Mouse (Mus musculus) fibroblast of lung, adult 2 months (primary cell): ENCODE results near the gene Ranbp9.
"Not testable (repeated sequence)": the region's sequence is repeated elsewhere in the genome, so short reads cannot be mapped to it uniquely, and the experiment has no call there.

ENCODE experiments used
- DNase-seq: peaks from one replicate; pipeline ENCODE4 v3.0.0-alpha.2; 2011; ENCODE audit warnings: low read depth

Ranbp9 gene

DNA sequence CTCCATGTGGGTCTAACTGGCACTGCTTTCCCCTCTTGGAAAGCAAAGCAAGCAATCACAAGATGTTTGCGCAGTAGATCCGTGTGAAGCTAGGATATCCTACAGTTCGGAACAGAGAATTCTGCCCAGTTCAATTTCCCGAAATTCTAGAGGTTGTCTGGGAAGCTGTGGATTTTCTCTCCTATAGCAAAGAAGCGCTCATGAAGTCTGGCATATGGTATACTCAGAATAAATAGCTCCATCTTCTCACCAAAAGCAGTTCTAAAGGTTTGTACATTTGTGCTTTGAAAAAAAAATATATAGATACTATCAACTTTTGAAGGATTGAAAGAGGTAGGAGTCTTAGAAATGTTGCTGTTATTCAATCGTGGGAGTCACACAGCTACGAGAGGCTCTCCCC is 14.6 kb upstream of the Ranbp9 start:
- no peak for DNase-seq

- DNase-seq: no peak
Measured at GRCm38 (mm10) chr13:43493725-43494124, 12.6 kb upstream of the Ranbp9 start.

GRCm38 (mm10) chr13:43493058-43493481 is 12.0 kb upstream of the Ranbp9 start:
- DNase-seq: no peak

- DNase-seq: no peak
Measured at GRCm38 (mm10) chr13:43486501-43487213, 5.6 kb upstream of the Ranbp9 start.

DNA sequence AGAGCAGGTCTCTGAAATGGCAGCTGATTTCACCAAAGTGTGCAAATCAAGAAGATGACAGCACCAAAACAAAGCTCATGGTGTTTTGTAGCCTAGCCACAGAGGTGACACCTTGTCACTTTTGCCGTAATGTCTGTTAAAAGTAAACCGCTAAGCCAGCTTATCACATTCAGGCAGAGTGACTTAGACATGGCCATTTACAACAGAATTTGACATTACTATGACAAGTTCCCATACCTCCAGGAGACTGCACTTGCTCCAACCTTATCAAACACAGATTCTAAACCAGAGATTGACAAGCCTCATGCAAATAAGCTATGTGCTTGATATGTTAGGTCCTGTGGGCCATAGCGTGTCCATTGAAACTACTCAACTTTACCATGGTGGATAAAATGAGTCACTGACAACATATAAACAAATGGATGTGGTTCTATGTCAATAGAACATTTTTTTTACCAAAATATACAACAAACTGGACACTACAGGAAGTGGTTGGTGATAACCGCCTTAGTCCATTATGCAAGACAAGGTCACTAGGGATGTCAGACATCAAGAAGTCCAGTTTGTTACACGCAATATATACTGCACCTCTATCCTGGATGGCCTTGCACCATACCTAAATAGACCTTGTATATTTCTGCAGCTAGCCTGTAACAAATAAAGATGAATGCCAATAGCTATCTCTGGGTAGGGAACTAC is 4.3 kb upstream of the Ranbp9 start:
- no peak for DNase-seq

DNA sequence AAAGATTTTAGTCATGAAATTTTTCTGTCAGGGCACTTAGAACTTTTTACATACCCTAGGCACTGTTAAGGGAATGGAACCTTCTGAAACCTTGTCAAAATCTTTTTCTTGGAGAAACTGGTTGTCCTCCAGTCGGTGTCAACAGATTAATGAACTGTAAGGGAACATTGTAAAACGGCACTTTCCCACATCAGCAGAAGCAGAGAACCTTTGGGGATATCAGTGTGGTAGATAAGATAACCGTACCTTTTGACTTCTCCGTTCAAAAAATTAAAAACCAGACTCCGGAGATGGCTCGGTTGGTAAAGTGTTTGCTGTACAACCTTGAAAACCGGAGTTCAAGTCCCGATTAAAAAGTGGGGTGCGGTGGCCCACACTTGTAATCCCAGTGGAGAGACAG is 1.7 kb upstream of the Ranbp9 start:
- no peak for DNase-seq

DNA sequence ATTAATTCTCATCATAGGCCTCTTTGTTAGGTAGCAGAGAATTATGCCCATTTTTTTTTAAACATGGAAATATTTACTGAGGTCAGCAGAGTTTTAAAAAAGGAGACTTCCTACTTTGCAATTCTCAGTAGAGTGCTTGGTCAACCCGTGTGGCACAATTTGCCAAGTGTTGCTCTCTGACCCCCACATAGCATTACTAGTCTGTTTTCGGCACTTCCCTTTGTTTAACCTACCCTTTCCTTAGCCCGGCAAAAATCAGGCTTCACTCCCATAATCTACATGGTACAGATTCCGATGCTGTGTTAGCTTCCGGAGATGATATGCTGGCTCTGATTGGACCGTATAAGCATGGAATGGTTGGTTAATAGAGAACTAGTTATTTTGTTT is 770 bp upstream of the Ranbp9 start:
- no peak for DNase-seq

GRCm38 (mm10) chr13:43480595-43480956 is 506 bp downstream of the Ranbp9 start:
- DNase-seq: no peak

GRCm38 (mm10) chr13:43479767-43480571 is 1.1 kb downstream of the Ranbp9 start:
- no peak for DNase-seq

GRCm38 (mm10) chr13:43479024-43479705 is 1.9 kb downstream of the Ranbp9 start:
- DNase-seq: no peak

DNA sequence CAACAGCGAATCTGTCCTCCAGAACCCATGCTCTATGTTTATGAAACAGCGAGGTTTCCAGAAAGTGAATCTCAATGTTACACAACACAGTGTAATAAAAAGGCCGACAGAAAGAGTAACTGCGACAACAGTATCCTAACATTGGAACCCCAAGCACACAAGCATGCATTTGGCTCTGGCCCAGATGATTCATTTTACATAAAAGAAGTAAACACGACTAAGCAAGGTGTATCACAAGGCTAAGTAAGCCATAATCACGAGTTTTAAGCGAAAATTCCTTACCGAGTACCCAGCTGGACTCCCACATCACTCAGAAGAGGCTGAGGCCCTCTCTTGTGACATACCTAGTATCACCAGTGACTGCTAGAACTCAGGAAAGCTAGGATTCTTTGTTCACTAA is 2.5 kb downstream of the Ranbp9 start:
- DNase-seq: peak; percentile 54

GRCm38 (mm10) chr13:43477098-43477697 is 3.9 kb downstream of the Ranbp9 start:
- no peak for DNase-seq

GRCm38 (mm10) chr13:43476226-43476625 is 4.9 kb downstream of the Ranbp9 start:
- DNase-seq: no peak

- no peak for DNase-seq
Measured at GRCm38 (mm10) chr13:43474722-43475121, 6.4 kb downstream of the Ranbp9 start.

GRCm38 (mm10) chr13:43471861-43472260 is 9.2 kb downstream of the Ranbp9 start:
- not testable (repeated sequence) for DNase-seq

GRCm38 (mm10) chr13:43469607-43470006 is 11.5 kb downstream of the Ranbp9 start:
- no peak for DNase-seq

GRCm38 (mm10) chr13:43464605-43465004 is 16.5 kb downstream of the Ranbp9 start:
- DNase-seq: no peak

DNA sequence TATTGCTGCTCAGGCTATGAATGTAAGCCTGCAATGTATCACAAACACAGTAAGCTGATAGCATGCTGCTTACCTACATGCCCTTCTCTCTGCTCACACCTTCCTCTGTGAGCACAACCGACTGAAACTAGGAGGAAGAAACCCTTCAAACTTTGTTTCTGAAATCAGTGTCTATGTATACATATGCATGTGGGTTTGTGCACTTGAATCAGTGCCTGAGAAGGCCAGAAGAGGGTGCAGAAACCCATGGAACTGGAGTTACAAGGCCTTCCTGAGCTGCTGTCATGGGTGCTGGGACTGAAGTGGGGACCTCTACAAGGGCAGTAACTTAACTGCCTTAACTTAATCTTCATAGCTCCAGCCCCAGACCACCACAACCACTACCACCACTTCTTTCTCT is 23.9 kb downstream of the Ranbp9 start:
- no peak for DNase-seq

GRCm38 (mm10) chr13:43454431-43454830 is 26.7 kb downstream of the Ranbp9 start:
- no peak for DNase-seq

- DNase-seq: no peak
Measured at GRCm38 (mm10) chr13:43452843-43453605, 28.1 kb downstream of the Ranbp9 start.

DNA sequence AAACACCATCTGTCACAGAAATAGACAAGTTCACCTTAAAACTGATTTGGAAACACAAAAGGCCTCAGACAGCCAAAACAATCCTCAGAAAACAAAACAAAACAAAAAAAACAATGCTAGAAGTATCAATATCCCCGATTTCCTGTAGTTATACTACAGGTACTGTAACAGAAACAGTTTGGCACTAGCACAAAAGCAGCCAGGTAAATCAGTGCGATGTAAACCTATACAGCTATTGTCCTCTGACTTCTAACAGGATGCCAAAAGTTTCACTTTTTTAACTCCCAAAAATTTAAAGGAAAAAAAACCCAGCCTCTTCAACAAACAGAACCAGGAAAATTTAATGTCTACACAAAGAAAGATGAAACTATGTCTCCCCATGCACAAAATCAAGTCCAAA is 28.9 kb downstream of the Ranbp9 start:
- no peak for DNase-seq
